Mouse (Mus musculus) adrenal gland, adult 8-10 months (tissue): ENCODE measurements at regions not wholly inside any gene's neighbourhood (a gene's known extent, or its start where the extent isn't known, plus 50 kb on each side); places are given as distances from the start of the nearest gene placed in this dataset.
A peak's percentile ranks its signal among the peaks of the same experiment; 100 is the strongest.

ENCODE experiments used
- DNase-seq: peaks from one replicate; pipeline ENCODE4 v3.0.0; 2022

DNA sequence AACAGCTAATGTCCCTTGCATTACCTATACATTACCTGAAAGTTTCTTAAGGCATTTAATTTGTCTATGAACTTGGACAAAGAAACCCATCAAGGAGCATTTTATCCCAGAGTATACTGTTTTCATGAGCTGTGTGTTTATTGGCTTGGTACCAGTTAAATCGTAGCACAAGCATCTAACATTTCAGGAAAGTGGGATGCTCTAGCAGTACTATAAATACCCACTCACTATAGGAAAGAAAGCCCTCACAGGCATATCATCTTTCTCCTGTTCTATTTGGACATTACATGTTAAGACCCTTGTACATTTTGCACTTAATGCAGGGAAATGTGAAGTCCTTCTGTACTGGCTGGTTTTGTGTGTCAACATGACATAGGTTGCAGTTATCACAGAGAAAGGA lies 163.9 kb downstream of the Ptprc start:
- DNase-seq: no peak

DNA sequence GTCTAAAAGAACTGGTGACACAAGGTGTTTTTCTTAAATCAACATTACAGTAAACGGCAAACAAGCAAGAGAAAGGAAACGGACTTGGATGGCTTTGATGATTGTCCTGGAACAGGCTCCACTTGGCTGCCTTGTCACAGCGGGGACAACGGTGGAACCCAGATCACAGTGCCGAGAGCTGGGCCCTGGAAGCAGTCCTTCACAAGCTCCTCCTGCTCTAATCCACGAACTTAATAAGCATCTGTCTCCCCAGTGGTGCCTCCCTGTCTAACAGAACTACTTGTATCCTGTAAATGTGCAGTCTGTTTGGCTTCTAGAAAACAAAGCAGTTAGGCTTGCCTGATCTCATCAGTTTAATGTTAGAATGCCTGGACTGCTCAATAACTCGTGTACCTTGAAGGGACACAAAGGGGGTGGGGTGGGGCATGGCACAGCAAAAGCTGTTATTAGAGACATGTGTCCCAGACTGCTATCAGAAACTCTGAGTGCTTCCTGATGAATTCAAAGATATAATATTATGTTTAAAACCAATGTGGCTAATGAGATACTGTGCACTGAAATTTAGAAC lies 164.5 kb downstream of the Ptprc start:
- no peak for DNase-seq

DNA sequence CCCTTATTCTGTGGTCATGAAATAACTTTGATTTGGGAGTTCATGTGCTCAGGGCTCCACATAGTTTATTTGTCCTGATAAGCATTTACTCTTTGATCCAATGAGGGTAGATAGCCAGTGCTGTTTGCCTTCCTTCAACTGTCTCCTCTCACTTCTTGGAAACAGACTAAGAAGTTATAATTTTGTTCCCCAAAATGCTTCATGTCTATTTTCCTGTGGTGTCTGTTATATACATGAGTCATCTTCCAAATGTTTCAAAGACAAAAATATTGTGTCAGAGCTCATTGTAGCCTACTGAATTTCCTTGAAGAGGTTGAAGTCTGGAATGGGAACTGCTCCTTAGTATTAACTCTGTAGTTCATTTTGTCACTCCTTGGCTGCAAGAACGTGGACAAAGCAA lies 168.7 kb downstream of the Ptprc start:
- DNase-seq: no peak

DNA sequence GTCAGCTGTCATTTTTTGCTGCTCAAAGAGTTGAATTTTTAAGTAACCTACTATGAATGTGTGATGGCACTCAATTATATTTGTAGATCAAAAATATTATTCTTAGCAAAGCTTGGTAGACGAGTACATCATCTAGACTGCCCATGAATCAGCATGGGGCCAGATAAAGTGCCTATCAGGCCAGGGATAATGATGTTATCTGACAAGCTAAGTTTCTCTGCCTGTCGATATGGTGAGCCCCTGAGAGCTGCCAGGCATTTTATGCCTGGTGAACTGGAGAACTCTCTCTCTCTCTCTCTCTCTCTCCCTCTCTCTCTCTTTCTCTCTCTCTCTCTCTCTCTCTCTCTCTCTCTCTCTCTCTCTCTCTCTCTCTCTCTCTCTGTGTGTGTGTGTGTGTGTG lies 171.2 kb downstream of the Ptprc start:
- DNase-seq: no peak

DNA sequence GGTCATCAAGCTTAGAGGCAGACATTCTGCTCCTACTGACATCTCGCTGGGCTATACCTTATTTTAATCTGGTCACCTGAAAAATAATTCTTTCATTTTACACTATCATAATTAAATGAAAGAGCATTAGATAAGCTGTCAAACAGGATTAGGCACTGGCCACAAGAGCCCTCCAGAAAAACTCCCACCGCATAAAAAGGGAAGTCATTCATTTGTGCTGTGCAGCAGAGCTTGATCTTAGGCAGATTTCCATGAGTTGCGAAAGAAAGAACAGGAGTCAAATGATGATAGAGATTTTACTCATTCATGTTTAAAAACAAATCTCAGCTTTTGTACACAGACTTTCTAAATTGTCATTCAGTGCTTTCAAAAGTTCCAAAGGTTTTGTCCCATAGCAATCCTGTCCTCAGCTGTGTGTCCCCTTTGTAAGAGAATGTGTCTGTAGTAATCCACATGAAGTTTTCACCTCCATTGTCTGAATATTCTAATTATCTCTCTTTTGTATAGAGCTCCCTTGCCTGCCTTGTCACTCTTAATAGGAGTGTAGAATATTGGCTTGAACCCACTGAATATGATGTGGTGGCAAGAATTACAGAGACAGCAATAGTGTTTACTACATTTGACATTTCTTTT lies 176.1 kb downstream of the Ptprc start:
- DNase-seq: no peak

DNA sequence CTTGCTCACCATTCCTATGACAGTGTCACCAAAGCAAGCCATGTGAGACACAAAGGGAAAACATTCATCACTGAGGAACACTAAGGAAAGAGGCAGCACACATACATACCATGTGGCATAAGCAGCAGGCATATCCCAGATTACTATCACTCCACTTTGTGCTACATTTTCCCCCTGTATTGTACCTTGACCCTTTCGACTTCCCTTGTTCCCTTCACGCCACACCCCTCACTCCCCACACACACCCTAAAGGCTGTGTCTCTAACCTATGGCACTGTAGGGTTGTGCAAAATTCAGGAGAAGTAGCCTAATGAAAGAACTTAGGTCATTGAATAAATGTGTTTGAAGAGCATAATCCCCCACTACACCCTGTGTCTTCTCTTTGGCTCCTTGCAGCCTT lies 179.5 kb downstream of the Ptprc start:
- no peak for DNase-seq

DNA sequence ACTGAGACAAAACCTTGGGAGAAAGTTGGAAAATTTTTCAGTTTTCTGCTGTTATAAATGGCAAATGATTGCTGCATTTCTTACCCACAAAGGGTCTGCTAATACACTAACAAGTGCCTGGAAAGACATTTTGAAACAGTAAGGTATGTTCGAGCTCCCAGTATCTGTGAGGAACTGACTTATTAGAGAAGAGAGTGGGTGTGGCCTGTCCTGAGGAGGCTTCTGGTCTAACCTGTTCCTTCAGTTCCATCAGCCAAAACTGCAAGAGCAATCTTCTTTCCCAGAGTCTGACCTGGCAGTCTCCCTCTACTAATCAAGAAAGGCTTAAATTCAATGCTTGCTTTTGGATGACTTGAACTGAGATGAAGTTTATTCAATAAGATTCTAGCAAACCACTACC lies 183.6 kb downstream of the Ptprc start:
- DNase-seq: no peak

DNA sequence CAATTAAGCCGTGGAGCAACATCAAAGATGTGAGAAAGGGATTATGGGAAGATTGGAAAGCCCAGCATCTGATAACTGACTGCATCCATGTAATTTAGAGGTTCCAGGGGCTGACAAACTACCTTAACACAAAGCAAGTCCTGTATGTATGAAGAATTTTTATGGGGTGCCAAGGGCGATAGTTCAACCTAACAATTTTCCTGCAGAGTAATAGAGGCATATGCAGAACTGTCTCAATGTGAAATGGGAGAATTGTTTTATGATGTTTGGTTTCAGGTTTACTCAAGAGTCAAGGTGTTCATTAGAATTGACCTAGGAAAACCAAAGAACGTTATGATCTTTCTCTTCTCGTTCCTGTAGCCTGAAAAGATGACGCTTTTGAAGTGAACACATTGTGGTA lies 184.1 kb downstream of the Ptprc start:
- no peak for DNase-seq

DNA sequence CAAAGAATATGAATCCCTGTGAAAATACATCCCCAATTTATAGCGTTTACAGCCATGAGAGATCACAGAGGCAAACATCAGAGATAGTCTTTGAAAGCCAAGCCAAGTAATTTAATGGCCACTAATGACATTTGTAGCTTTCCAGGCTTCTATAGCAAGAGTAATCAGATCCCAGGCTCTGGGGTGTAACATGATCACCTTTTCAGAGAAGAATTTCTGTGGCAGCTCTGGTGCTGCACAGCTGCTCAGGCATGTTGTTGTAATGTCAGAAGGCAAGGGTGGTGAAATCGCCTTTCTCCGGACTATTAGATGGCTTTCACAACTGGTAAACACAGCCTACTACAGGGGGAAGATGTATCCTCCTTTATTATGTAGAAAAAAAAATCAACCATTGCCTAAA lies 202.1 kb downstream of the Ptprc start:
- DNase-seq: no peak

- no peak for DNase-seq
These were observed 202.7 kb downstream of the Ptprc start for GRCm38 (mm10) chr1:137972620-137973350.

GRCm38 (mm10) chr1:137966151-137966836 lies 209.2 kb downstream of the Ptprc start:
- DNase-seq: no peak

- no peak for DNase-seq
These were observed 211.9 kb downstream of the Ptprc start for GRCm38 (mm10) chr1:137963656-137964055.

DNA sequence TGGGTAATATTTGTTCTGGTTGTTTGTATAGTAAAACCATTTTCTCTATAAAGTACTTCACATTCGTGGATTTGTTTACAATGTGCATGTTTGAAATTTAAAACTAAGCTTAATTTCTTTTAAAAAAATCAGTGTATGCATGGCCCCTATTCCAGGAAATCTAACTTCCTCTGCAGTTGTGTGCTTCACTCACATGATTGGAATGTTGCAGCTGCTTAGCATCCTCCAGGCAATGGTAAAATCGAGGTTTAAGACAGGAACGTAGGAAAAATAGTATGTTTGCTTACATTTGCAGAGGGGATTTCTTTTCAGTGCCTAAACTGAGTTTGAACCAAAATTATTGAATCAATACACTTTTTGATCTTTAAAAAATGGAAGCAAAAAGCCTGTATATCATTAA lies 217.5 kb downstream of the Ptprc start:
- DNase-seq: no peak

DNA sequence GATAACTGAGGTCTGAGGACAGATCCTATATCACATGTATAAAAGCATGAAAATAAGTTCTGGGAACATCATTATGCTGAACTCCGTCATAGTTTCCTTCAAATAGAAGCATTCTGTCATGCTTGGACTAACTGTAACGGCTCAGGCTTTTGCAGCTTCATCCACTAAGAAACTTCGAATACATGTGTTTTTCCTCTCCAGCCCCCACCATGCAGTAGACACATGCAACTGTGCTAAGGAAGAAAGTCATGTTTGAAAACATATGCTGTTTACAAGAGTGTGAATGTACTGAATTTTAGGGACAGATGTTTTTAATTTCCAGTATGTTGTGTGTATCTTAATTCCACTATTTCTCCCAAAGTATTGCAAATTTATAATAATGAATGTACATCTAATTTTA lies 219.5 kb downstream of the Ptprc start:
- DNase-seq: no peak

DNA sequence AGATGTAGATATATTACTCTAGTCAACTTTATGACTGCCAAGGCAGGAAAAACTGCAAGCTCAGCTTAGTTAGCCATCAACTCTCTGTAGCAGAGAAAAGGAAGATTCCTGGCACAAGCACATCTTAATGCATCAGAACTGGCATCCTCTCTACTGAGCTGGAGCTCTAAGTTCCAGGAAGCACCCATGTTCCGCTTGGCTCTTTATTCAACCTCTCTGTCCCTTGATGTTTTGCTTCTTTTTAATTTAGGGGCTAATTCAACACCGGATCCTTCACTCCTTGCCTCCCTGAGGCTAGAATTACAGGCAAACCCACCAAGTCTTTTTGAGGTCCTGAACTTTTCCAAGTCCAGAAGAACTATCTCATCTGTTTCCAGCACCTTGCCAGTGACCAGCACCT lies 220.4 kb downstream of the Ptprc start:
- DNase-seq: no peak

GRCm38 (mm10) chr1:137953369-137953768 lies 222.1 kb downstream of the Ptprc start:
- DNase-seq: no peak

- no peak for DNase-seq
These were observed 222.7 kb downstream of the Ptprc start for GRCm38 (mm10) chr1:137952777-137953176.

DNA sequence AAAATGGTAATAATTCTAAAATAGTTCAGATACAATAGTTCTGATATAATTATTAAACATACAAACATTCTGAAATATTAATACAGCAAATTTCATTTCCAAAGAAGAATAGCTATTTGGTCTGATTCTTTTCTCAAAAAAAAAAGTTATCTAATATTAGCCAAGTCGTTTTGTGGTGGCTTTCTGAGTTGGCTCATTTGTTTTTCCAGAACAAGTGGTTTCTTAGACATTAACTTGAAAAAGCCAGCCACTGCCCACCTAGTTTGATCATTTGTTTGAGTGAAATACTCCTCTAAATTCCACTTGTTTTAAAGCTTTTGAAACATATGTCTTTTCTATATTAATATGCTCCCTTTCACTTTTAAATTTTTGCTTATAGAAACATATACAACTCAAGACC lies 227.6 kb downstream of the Ptprc start:
- no peak for DNase-seq

GRCm38 (mm10) chr1:137941776-137942522 lies 233.6 kb downstream of the Ptprc start:
- no peak for DNase-seq

DNA sequence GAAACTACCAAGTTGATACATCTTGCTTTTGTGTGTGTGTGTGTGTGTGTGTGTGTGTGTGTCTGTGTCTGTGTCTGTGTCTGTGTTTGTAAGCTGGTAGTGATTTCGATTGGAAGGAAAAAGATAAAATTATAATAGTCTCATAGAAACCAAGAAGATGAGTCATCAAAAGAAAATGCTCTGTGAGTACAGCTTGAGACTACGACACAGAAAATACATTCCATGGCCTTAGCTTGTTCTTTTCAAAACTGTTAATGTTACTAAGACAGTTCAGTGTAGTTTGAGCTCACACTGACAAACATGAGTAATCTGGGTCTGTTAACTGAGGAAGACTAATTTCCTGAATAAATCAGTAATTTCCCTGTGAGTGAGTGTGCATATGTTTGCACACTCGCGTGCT lies 239.8 kb downstream of the Ptprc start:
- no peak for DNase-seq

DNA sequence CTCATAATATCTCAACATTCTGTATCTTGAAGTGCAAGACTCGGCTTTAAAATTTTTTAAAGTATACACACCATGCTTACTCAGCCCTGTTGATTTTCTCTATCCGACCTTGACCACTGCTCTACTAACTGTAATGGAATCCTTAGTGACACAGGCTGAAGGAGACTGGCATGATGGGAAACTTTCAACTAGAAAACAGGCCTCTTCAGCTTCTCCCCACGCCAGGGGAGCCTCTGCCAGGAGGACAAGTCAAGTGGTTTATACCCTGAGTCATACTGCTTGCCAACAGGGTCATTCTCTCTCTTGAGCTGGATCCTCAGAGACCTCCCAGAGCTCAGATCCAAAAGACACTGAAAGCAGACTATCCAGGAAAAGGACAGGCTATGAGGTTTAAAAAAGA lies 245.7 kb downstream of the Ptprc start:
- DNase-seq: peak; percentile 2

GRCm38 (mm10) chr1:137928522-137928921 lies 247.0 kb downstream of the Ptprc start:
- DNase-seq: peak; percentile 37

DNA sequence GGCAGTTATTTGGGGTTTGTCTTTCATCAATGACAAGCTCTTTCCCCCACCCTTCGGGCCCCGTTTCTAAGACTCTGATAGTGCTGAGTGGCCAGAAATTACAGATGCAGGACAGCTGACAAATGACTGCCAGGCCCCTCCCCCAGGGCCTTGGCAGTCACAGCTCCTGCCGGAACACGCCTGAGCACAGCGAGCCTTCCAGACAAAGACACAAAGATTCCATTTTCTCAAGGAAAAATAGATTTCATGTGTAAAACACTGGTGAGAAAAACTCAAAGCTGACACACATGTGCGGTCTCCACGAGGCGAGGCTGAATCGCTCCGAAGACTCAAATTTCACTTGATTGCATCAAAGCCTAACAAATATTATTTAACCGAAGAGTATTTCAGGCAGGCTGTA lies 247.6 kb downstream of the Ptprc start:
- peak; percentile 9 for DNase-seq
